Mouse (Mus musculus) liver, postnatal 0 days (tissue): ENCODE measurements around the gene Msgn1. TPM values are rescaled to one million over a fixed set of nuclear protein-coding genes. Genes with fewer than 3 reads are reported as not detected.

Experiments
- ATAC-seq: fragments of 200-750 bp; cut with Nextera tagmentation; 2 replicates; pipeline ENCODE4 v1.8.0; 2017; ENCODE audit warnings: mild to moderate bottlenecking, moderate library complexity
- DNase-seq: peaks from one replicate; pipeline ENCODE4 v3.0.0-alpha.2; 2016
- H3K27ac ChIP-seq: fragments of 300-500 bp; sonication (generic); 2 replicates; pipeline ENCODE4 v1.5.1; 2014; ENCODE audit warnings: antibody characterized with exemption, moderate library complexity, mild to moderate bottlenecking, low read depth
- H3K27me3 ChIP-seq: fragments of 300-500 bp; sonication (generic); 2 replicates; pipeline ENCODE4 v1.6.1; 2014; ENCODE audit warnings: low read length, control low read depth, mixed read lengths; ENCODE audit not compliant: insufficient read depth
- H3K36me3 ChIP-seq: fragments of 300-500 bp; sonication (generic); replicated peaks from 2 replicates; pipeline ENCODE4 v1.6.1; 2014; ENCODE audit warnings: mild to moderate bottlenecking, control low read depth, low read length, moderate library complexity, mixed read lengths; ENCODE audit not compliant: insufficient read depth
- H3K4me1 ChIP-seq: fragments of 300-500 bp; sonication (generic); 2 replicates; pipeline ENCODE4 v1.6.1; 2014; ENCODE audit warnings: antibody characterized with exemption, mild to moderate bottlenecking, control low read depth; ENCODE audit not compliant: insufficient read depth
- H3K4me2 ChIP-seq: fragments of 300-500 bp; sonication (generic); 2 replicates; pipeline ENCODE4 v1.6.1; 2014; ENCODE audit warnings: low read depth, mild to moderate bottlenecking, low read length, moderate library complexity, mixed read lengths
- H3K4me3 ChIP-seq: fragments of 300-500 bp; sonication (generic); 2 replicates; pipeline ENCODE4 v1.5.1; 2014; ENCODE audit warnings: low read depth, low read length
- H3K9ac ChIP-seq: fragments of 300-500 bp; sonication (generic); replicated peaks from 2 replicates; pipeline ENCODE4 v1.6.1; 2014; ENCODE audit warnings: mild to moderate bottlenecking, moderate library complexity
- H3K9me3 ChIP-seq: fragments of 300-500 bp; sonication (generic); 2 replicates; pipeline ENCODE4 v1.6.1; 2016; ENCODE audit warnings: mild to moderate bottlenecking, control low read depth, low read length, mixed read lengths
- CTCF ChIP-seq: sonication (generic); IDR thresholded peaks from 2 replicates; pipeline ENCODE4 v1.5.1; 2016; ENCODE audit warnings: antibody characterized with exemption, low read depth
- EP300 ChIP-seq: IDR thresholded peaks from 2 replicates; pipeline ENCODE4 v1.6.1; 2016; ENCODE audit warnings: antibody characterized with exemption, low read depth, mild to moderate bottlenecking
- WGBS: fragments of 180-500 bp; shearing (Covaris S2); extraction: QIAGEN DNeasy Blood & Tissue Kit; methylation state at CpG from one replicate; pipeline ENCODE4 v1.1.7; 2014; ENCODE audit not compliant: insufficient replicate concordance; 5-methylcytosine and 5-hydroxymethylcytosine counted together
- polyA plus RNA-seq: library from polyadenylated mRNA; unstranded; fragments of >200 nt; fragmentation: Nextera tagmentation; extraction: Ambion mirVana; gene quantifications from 2 replicates; pipeline ENCODE4 v1.2.1, GENCODE M21; 2015

The Msgn1 gene
- not detected in 2 replicates for polyA plus RNA-seq

- 51% methylated on average over 5 of the region's 5 CpGs for WGBS
- ATAC-seq = no peak
- H3K9me3 ChIP-seq = no peaks in the 10 kb centered on the region
- no peak within 1 kb of the TSS for H3K27ac ChIP-seq
- no peak within 1 kb of the TSS for H3K4me3 ChIP-seq
- no peak within 1 kb of the TSS for H3K9ac ChIP-seq
- no peak for DNase-seq
- H3K4me2 ChIP-seq = no peak within 1 kb of the TSS
- TF ChIP-seq EP300 = no peak
- TF ChIP-seq CTCF = no peak
- no peaks in the 10 kb centered on the region for H3K36me3 ChIP-seq
- no peaks in the 10 kb centered on the region for H3K4me1 ChIP-seq
- H3K27me3 ChIP-seq = no peaks in the 10 kb centered on the region
These were observed at the start of gene Msgn1 for GRCm38 (mm10) chr12:11208872-11209271. Gene Msgn1 (minus strand): TSS chr12:11208972.

GRCm38 (mm10) chr12:11250322-11250721 lies 41.5 kb upstream of the Msgn1 start:
- Histone ChIP-seq H3K4me1 (no peaks in the 10 kb centered on the region), H3K36me3 (peaks cover 48% of the 10 kb centered on the region), H3K4me3 (no peak overlapping the region), H3K27ac (no peak overlapping the region), H3K27me3 (no peaks in the 10 kb centered on the region), H3K4me2 (no peak overlapping the region), H3K9me3 (no peaks in the 10 kb centered on the region), H3K9ac (no peak overlapping the region)
- TF ChIP-seq EP300 (no peak), CTCF (no peak)
- ATAC-seq = no peak
- 86% methylated on average over 3 of the region's 3 CpGs for WGBS
- no peak for DNase-seq

GRCm38 (mm10) chr12:11247460-11247859 lies 38.7 kb upstream of the Msgn1 start:
- TF ChIP-seq CTCF = no peak
- no peak for TF ChIP-seq EP300
- Histone ChIP-seq H3K9ac (no peak overlapping the region), H3K27me3 (no peaks in the 10 kb centered on the region), H3K27ac (no peak overlapping the region), H3K36me3 (peaks cover 40% of the 10 kb centered on the region), H3K4me2 (no peak overlapping the region), H3K9me3 (no peaks in the 10 kb centered on the region), H3K4me3 (no peak overlapping the region), H3K4me1 (no peaks in the 10 kb centered on the region)
- ATAC-seq (no peak), DNase-seq (no peak)
- 94% methylated on average over 1 of the region's 1 CpGs for WGBS

- no peaks in the 10 kb centered on the region for H3K27me3 ChIP-seq
- 52% methylated on average over 2 of the region's 2 CpGs for WGBS
- ATAC-seq = no peak
- H3K9me3 ChIP-seq = no peaks in the 10 kb centered on the region
- 0 out of 2 replicates have a peak, but pooled peaks cover 2% of the 10 kb centered on the region for H3K36me3 ChIP-seq
- H3K27ac ChIP-seq = no peak overlapping the region
- H3K4me2 ChIP-seq = no peak overlapping the region
- TF ChIP-seq EP300 (no peak), CTCF (no peak)
- no peak overlapping the region for H3K9ac ChIP-seq
- DNase-seq = no peak
- H3K4me3 ChIP-seq = no peak overlapping the region
- no peaks in the 10 kb centered on the region for H3K4me1 ChIP-seq
These were observed 27.2 kb upstream of the Msgn1 start for GRCm38 (mm10) chr12:11235996-11236395.

GRCm38 (mm10) chr12:11230267-11230666 lies 21.5 kb upstream of the Msgn1 start:
- no peaks in the 10 kb centered on the region for H3K27me3 ChIP-seq
- ATAC-seq (no peak), DNase-seq (no peak)
- no peak for TF ChIP-seq EP300
- no peak for TF ChIP-seq CTCF
- H3K4me1 ChIP-seq = no peaks in the 10 kb centered on the region
- no peak overlapping the region for H3K9ac ChIP-seq
- no peaks in the 10 kb centered on the region for H3K9me3 ChIP-seq
- H3K4me2 ChIP-seq = no peak overlapping the region
- no peak overlapping the region for H3K4me3 ChIP-seq
- H3K36me3 ChIP-seq = no peaks in the 10 kb centered on the region
- WGBS = 37% methylated on average over 2 of the region's 2 CpGs
- no peak overlapping the region for H3K27ac ChIP-seq

GRCm38 (mm10) chr12:11226529-11227268 lies 17.9 kb upstream of the Msgn1 start:
- Histone ChIP-seq H3K27me3 (no peaks in the 10 kb centered on the region), H3K9me3 (no peaks in the 10 kb centered on the region), H3K4me2 (no peak overlapping the region), H3K27ac (no peak overlapping the region), H3K36me3 (no peaks in the 10 kb centered on the region), H3K4me3 (no peak overlapping the region), H3K9ac (no peak overlapping the region), H3K4me1 (no peaks in the 10 kb centered on the region; the same call in 1 of the 2 replicates)
- WGBS = 64% methylated on average over 5 of the region's 5 CpGs
- TF ChIP-seq EP300 (no peak), CTCF (no peak)
- ATAC-seq = no peak
- no peak for DNase-seq
